Comparison of ENCODE assay signal across 14 mouse cellular contexts in genomic region chr6:99319415-99320405, GRCm38 (mm10).
DNase-seq lines count a peak whose midpoint lies in the region; ATAC-seq and TF ChIP-seq lines count a peak whose summit lies in the region.
"Had no signal": no experiment of that assay in that cellular context is flagged by ENCODE, and none has a peak within 500 bp of the region (broad histone marks: within the 10 kb centered on the region; RNA-seq: fewer than 3 reads in every experiment).

No protein-coding gene starts in this region.

- no peaks in the 10 kb centered on the region for H3K36me3 ChIP-seq in heart, embryonic 10.5 days
- H3K36me3 ChIP-seq in liver, postnatal 0 days (replicated peaks; ENCODE audit: insufficient read depth, low read length), result no peaks in the 10 kb centered on the region
- H3K36me3 ChIP-seq: liver, embryonic 13.5 days had no signal

- peak; percentile 22; the same call in 1 of the 2 replicates for TF ChIP-seq CTCF in liver, postnatal 0 days (IDR thresholded peaks at IDR 0.05; ENCODE audit: low read depth)
- TF ChIP-seq CTCF in bone marrow, adult 2 months (IDR thresholded peaks at IDR 0.05; ENCODE audit: control insufficient read depth, insufficient read depth, low read length), result peak; percentile 13; the same call in 1 of the 2 replicates

- H3K4me2 ChIP-seq in liver, postnatal 0 days (ENCODE audit: low read depth, low read length), result no peak overlapping the region
- H3K4me2 ChIP-seq: liver, embryonic 13.5 days had no signal

- H3K4me1 ChIP-seq in heart, embryonic 10.5 days, result peaks cover 21% of the 10 kb centered on the region
- H3K4me1 ChIP-seq in liver, postnatal 0 days (ENCODE audit: insufficient read depth), result no peaks in the 10 kb centered on the region
- H3K4me1 ChIP-seq in bone marrow, adult 2 months (ENCODE audit: control insufficient read depth, insufficient read depth, low read length), result peaks cover 1% of the 10 kb centered on the region; the same call in 1 of the 2 replicates
- H3K4me1 ChIP-seq: liver, embryonic 13.5 days had no signal

- no peaks in the 10 kb centered on the region for H3K9me3 ChIP-seq in heart, embryonic 10.5 days
- H3K9me3 ChIP-seq in liver, postnatal 0 days (ENCODE audit: low read length), result no peaks in the 10 kb centered on the region
- H3K9me3 ChIP-seq: liver, embryonic 13.5 days had no signal

- intact Hi-C loops in heart, postnatal 25 days (cut with DNase I), result no loop called here

- 83% methylated on average over 19 of the region's 19 CpGs for WGBS in heart, embryonic 10.5 days
- 86% methylated on average over 19 of the region's 19 CpGs for WGBS in liver, postnatal 0 days (ENCODE audit: insufficient replicate concordance)
- WGBS in bone marrow, adult 2 months, result 84% methylated on average over 19 of the region's 19 CpGs

- ATAC-seq in liver, postnatal 0 days, result no peak
- peak; percentile 57; the same call in 1 of the 2 replicates for ATAC-seq in megakaryocyte progenitor cell, adult 5-6 weeks (replicated peaks; ENCODE audit: poor library complexity)
- ATAC-seq: hindbrain, postnatal 0 days had no signal

- H3K27ac ChIP-seq in heart, embryonic 10.5 days, result peak overlapping the region; percentile 47
- H3K27ac ChIP-seq in liver, postnatal 0 days (ENCODE audit: low read depth), result no peak overlapping the region
- no peak overlapping the region for H3K27ac ChIP-seq in bone marrow, adult 2 months (ENCODE audit: control insufficient read depth, insufficient read depth, low read depth, low read length, poor library complexity)
- H3K27ac ChIP-seq: hindbrain, postnatal 0 days; liver, embryonic 13.5 days had no signal

- no peak overlapping the region for H3K9ac ChIP-seq in liver, postnatal 0 days (replicated peaks)
- H3K9ac ChIP-seq: liver, embryonic 13.5 days had no signal

- no peaks in the 10 kb centered on the region for H3K27me3 ChIP-seq in heart, embryonic 10.5 days (ENCODE audit: insufficient read depth, poor library complexity, severe bottlenecking)
- H3K27me3 ChIP-seq in liver, postnatal 0 days (ENCODE audit: insufficient read depth, low read length), result no peaks in the 10 kb centered on the region
- H3K27me3 ChIP-seq: liver, embryonic 13.5 days had no signal

- no peak overlapping the region for H3K4me3 ChIP-seq in heart, embryonic 10.5 days
- no peak overlapping the region for H3K4me3 ChIP-seq in liver, postnatal 0 days (ENCODE audit: low read depth, low read length)
- no peak overlapping the region for H3K4me3 ChIP-seq in bone marrow, adult 2 months (replicated peaks; ENCODE audit: control insufficient read depth, low read depth, low read length)
- H3K4me3 ChIP-seq: erythroblast, embryonic 14.5 days; liver, embryonic 13.5 days had no signal

- TF ChIP-seq POLR2A in bone marrow, adult 2 months (IDR thresholded peaks at IDR 0.05; ENCODE audit: borderline replicate concordance, control insufficient read depth, low read depth, low read length), result no peak

- DNase-seq in heart, embryonic 10.5 days (ENCODE audit: low spot score), result peak; percentile 59
- DNase-seq in heart, postnatal 25 days (ENCODE audit: low spot score), result no peak
- DNase-seq in liver, postnatal 0 days, result no peak
- DNase-seq in liver, result no peak
- no peak for DNase-seq in layer of hippocampus, adult 18-20 months (ENCODE audit: low spot score in 2 of 2)
- DNase-seq in urinary bladder, postnatal 4 days (ENCODE audit: low spot score in 2 of 2), result no peak
- DNase-seq: gastrocnemius, postnatal 25 days; kidney, postnatal 25 days; liver, embryonic 13.5 days; right cerebral cortex, adult 18-20 months had no signal

- TF ChIP-seq EP300 in liver, postnatal 0 days (IDR thresholded peaks at IDR 0.05; ENCODE audit: low read depth), result no peak
